Mouse (Mus musculus) CH12.LX (cell line): ENCODE results near the gene Atp5f1. TPM values are rescaled to one million over a fixed set of nuclear protein-coding genes. Genes with fewer than 3 reads are reported as not detected.
A peak's percentile ranks its signal among the peaks of the same experiment; 100 is the strongest.

Experiments
- DNase-seq: peaks from one replicate; pipeline ENCODE4 v3.0.0-alpha.2; 2013; ENCODE audit errors: extremely low read depth
- H3K27ac ChIP-seq: 2 replicates; pipeline ENCODE4 v1.5.1; 2012; ENCODE audit warnings: low read depth, mild to moderate bottlenecking, control low read depth, moderate library complexity; ENCODE audit not compliant: insufficient read depth
- H3K27me3 ChIP-seq: replicated peaks from 2 replicates; pipeline ENCODE3; 2012; ENCODE audit warnings: inconsistent platforms
- H3K36me3 ChIP-seq, 2 experiments: replicated peaks in 1 of 2; 2 replicates each; pipeline versions ENCODE3 to v1.6.1; 2012; ENCODE audit warnings: inconsistent platforms in 1 of 2, low read length in 1 of 2, mild to moderate bottlenecking in 1 of 2, mixed read lengths in 1 of 2, moderate library complexity in 1 of 2; ENCODE audit not compliant: control insufficient read depth in 1 of 2, insufficient read depth in 1 of 2
- H3K4me1 ChIP-seq, 2 experiments: 2 replicates each; pipeline ENCODE4 v1.6.1; 2012; ENCODE audit warnings: inconsistent platforms in 1 of 2, moderate library complexity in 1 of 2; ENCODE audit not compliant: insufficient read depth in 2 of 2, control insufficient read depth in 1 of 2
- H3K4me2 ChIP-seq: 2 replicates; pipeline ENCODE4 v1.6.1; 2012; ENCODE audit warnings: low read depth, mild to moderate bottlenecking, control low read depth; ENCODE audit not compliant: poor library complexity, insufficient read depth, severe bottlenecking
- H3K4me3 ChIP-seq, 3 experiments: fragments of 150-350 bp in 1 of 3; sonication (generic) in 1 of 3; replicated peaks in 1 of 3; 2 replicates each; pipeline versions ENCODE3 to v1.5.1; 2011 to 2012; ENCODE audit warnings: low read depth in 2 of 3, low read length in 2 of 3, mild to moderate bottlenecking in 2 of 3, moderate library complexity in 2 of 3, control low read depth in 1 of 3, improper control_type of control experiment in 1 of 3, inconsistent platforms in 1 of 3, mixed read lengths in 1 of 3; ENCODE audit not compliant: poor library complexity in 1 of 3
- H3K79me2 ChIP-seq: replicated peaks from 2 replicates; pipeline ENCODE4 v1.6.1; 2012; ENCODE audit warnings: mild to moderate bottlenecking, moderate library complexity; ENCODE audit not compliant: control insufficient read depth, poor library complexity, insufficient read depth, severe bottlenecking; ENCODE audit errors: extremely low read depth
- H3K9ac ChIP-seq: 2 replicates; pipeline ENCODE4 v1.6.1; 2012; ENCODE audit warnings: low read depth, mild to moderate bottlenecking, control low read depth, moderate library complexity; ENCODE audit not compliant: insufficient read depth
- H3K9me3 ChIP-seq: replicated peaks from 2 replicates; pipeline ENCODE3; 2012; ENCODE audit warnings: low read length, inconsistent platforms, mixed read lengths
- CTCF ChIP-seq, 2 experiments: IDR thresholded peaks in 1 of 2; conservative IDR thresholded peaks in 1 of 2; 2 replicates each; pipeline ENCODE4 v1.5.1; 2011 to 2012; ENCODE audit warnings: low read depth in 2 of 2, low read length in 2 of 2, improper control_type of control experiment in 1 of 2, inconsistent platforms in 1 of 2, mild to moderate bottlenecking in 1 of 2, moderate library complexity in 1 of 2
- E2F4 ChIP-seq: IDR thresholded peaks from 2 replicates; pipeline ENCODE4 v1.6.1; 2011; ENCODE audit warnings: low read depth, low read length, improper control_type of control experiment; ENCODE audit not compliant: insufficient replicate concordance
- ELF1 ChIP-seq: IDR thresholded peaks from 2 replicates; pipeline ENCODE4 v1.6.1; 2014; ENCODE audit warnings: low read depth, mild to moderate bottlenecking, inconsistent platforms, low read length, improper control_type of control experiment
- EP300 ChIP-seq: IDR thresholded peaks from 2 replicates; pipeline ENCODE4 v1.6.1; 2011; ENCODE audit warnings: low read length, improper control_type of control experiment
- ETS1 ChIP-seq: conservative IDR thresholded peaks from 2 replicates; pipeline ENCODE4 v1.6.1; 2012; ENCODE audit warnings: low read depth, mild to moderate bottlenecking, inconsistent platforms, low read length, improper control_type of control experiment, moderate library complexity
- GABPA ChIP-seq: IDR thresholded peaks from 2 replicates; pipeline ENCODE4 v1.6.1; 2012; ENCODE audit warnings: low read depth, low read length, improper control_type of control experiment, inconsistent platforms; ENCODE audit not compliant: insufficient replicate concordance
- JUN ChIP-seq: IDR thresholded peaks from 2 replicates; pipeline ENCODE4 v1.6.1; 2011; ENCODE audit warnings: low read depth, mild to moderate bottlenecking, low read length, improper control_type of control experiment, moderate library complexity; ENCODE audit not compliant: insufficient read depth
- JUND ChIP-seq: conservative IDR thresholded peaks from 2 replicates; pipeline ENCODE4 v1.6.1; 2011; ENCODE audit warnings: low read depth, low read length, improper control_type of control experiment
- MAZ ChIP-seq: IDR thresholded peaks from 2 replicates; pipeline ENCODE4 v1.6.1; 2012; ENCODE audit warnings: low read depth, mild to moderate bottlenecking, inconsistent platforms, low read length, improper control_type of control experiment, moderate library complexity
- MEF2A ChIP-seq: IDR thresholded peaks from 2 replicates; pipeline ENCODE4 v1.6.1; 2014; ENCODE audit warnings: low read depth, mild to moderate bottlenecking, inconsistent platforms, low read length, improper control_type of control experiment, borderline replicate concordance
- MXI1 ChIP-seq: IDR thresholded peaks from 2 replicates; pipeline ENCODE4 v1.6.1; 2011; ENCODE audit warnings: mild to moderate bottlenecking, low read depth, low read length, improper control_type of control experiment
- MYC ChIP-seq: IDR thresholded peaks from 2 replicates; pipeline ENCODE4 v1.6.1; 2011; ENCODE audit warnings: low read depth, mild to moderate bottlenecking, improper control_type of control experiment, low read length
- NRF1 ChIP-seq: IDR thresholded peaks from 2 replicates; pipeline ENCODE4 v1.6.1; 2014; ENCODE audit warnings: low read depth, mild to moderate bottlenecking, inconsistent platforms, low read length, improper control_type of control experiment, moderate library complexity
- PAX5 ChIP-seq: IDR thresholded peaks from 2 replicates; pipeline ENCODE4 v1.6.1; 2012; ENCODE audit warnings: low read length, inconsistent platforms, mixed read lengths
- POLR2A ChIP-seq: IDR thresholded peaks from 2 replicates; pipeline ENCODE4 v1.6.1; 2011; ENCODE audit warnings: low read depth, mild to moderate bottlenecking, improper control_type of control experiment, low read length
- RAD21 ChIP-seq: IDR thresholded peaks from 2 replicates; pipeline ENCODE4 v1.6.1; 2011; ENCODE audit warnings: low read depth, mild to moderate bottlenecking, low read length, improper control_type of control experiment, moderate library complexity
- SMC3 ChIP-seq: IDR thresholded peaks from 2 replicates; pipeline ENCODE4 v1.6.1; 2011; ENCODE audit warnings: low read depth, low read length, improper control_type of control experiment
- UBTF ChIP-seq: IDR thresholded peaks from 2 replicates; pipeline ENCODE4 v1.6.1; 2012; ENCODE audit warnings: low read depth, mild to moderate bottlenecking, inconsistent platforms, low read length, improper control_type of control experiment, moderate library complexity
- USF1 ChIP-seq: IDR thresholded peaks from 2 replicates; pipeline ENCODE4 v1.6.1; 2014; ENCODE audit warnings: low read depth, mild to moderate bottlenecking, inconsistent platforms, low read length, improper control_type of control experiment
- USF2 ChIP-seq: conservative IDR thresholded peaks from 2 replicates; pipeline ENCODE4 v1.6.1; 2011; ENCODE audit warnings: low read depth, low read length, improper control_type of control experiment
- ZC3H11A ChIP-seq: IDR thresholded peaks from 2 replicates; pipeline ENCODE4 v1.6.1; 2012; ENCODE audit warnings: low read depth, mild to moderate bottlenecking, inconsistent platforms, low read length, improper control_type of control experiment
- ZKSCAN1 ChIP-seq: IDR thresholded peaks from 2 replicates; pipeline ENCODE4 v1.6.1; 2012; ENCODE audit warnings: low read depth, inconsistent platforms, low read length, improper control_type of control experiment, borderline replicate concordance
- ZMIZ1 ChIP-seq: IDR thresholded peaks from 2 replicates; pipeline ENCODE4 v1.6.1; 2012; ENCODE audit warnings: low read depth, mild to moderate bottlenecking, inconsistent platforms, low read length, improper control_type of control experiment
- ZNF384 ChIP-seq: IDR thresholded peaks from 2 replicates; pipeline ENCODE4 v1.6.1; 2012; ENCODE audit warnings: low read depth, low read length, improper control_type of control experiment, inconsistent platforms
- dilution Hi-C: fragments of 300-500 bp; cut with MboI; formaldehyde crosslinking; loops from 2 replicates; pipeline ENCODE4 v1.14.3; 2020; ENCODE audit warnings: low sequenced_read_pairs; ENCODE audit not compliant: extremely low pct_unique_long_range_greater_than_20kb, extremely low pct_ligation_motif_present
- in situ Hi-C: fragments of 300-500 bp; cut with MboI; formaldehyde crosslinking; loops from 3 replicates; pipeline ENCODE4 v1.14.3; 2019; ENCODE audit warnings: low sequenced_read_pairs, low pct_ligation_motif_present, low pct_unique_long_range_greater_than_20kb, mixed read lengths
- polyA plus RNA-seq: library from polyadenylated mRNA; unstranded; fragments of >175 nt; gene quantifications from 2 replicates; pipeline ENCODE4 v1.2.1, GENCODE M21; 2012; ENCODE audit warnings: low read depth; ENCODE audit not compliant: insufficient read length
- total RNA-seq, 2 experiments: library from RNA; depleted of rRNA; stranded (reverse); fragments of 300-350 nt in 1 of 2; fragments of >200 nt in 1 of 2; gene quantifications; 2 replicates each; pipeline ENCODE4 v1.2.3; 2012 to 2014

Atp5f1 gene
- total and polyA plus RNA-seq, 3 experiments = 317 to 676 (median 494) TPM

DNA sequence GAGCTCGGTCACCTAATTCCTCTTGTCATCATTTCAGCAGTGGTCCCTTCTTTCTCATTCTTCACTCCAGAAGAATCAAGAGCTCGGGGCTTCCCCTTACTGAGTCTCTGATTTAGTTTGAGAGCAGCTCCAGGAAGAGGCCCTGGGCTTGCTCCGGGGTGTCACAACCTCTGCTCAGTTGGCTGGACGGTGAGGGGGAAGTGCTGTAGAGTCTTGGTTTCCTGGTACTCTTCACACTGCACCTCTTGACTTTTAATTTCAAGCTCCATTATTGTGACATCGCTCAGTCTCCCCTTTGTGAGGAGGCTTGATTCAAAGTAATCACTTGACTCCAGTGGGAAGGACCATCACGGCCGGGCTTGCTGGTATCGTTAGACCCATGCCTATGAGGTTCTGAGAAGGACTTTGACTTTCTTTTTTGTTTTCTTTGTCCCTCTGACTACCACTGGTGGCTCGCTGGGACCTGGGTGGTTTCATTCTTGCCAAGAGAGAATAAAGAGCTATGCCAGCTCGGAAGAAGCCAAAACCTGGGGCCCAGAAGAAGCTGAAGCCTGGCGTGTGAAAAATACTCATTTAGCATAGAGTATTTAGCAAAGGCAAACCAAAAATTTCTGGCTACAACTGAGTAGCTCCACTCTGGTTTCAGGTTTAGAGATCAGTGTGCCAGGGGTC, 49.2 kb downstream of the Atp5f1 start (continued):
- TF ChIP-seq UBTF (no peak), POLR2A (peak; percentile 70), JUND (peak; percentile 42; the same call in 1 of the 2 replicates), E2F4 (no peak), JUN (no peak), MXI1 (no peak), ETS1 (peak; percentile 67), SMC3 (no peak), ZNF384 (no peak), MEF2A (peak; percentile 78; the same call in 1 of the 2 replicates), CTCF (conservative IDR thresholded peaks at IDR 0.05 in 1 of 2, IDR thresholded peaks at IDR 0.05 in 1 of 2; ENCODE audit: low read depth in 2 of 2, low read length in 2 of 2) (no peak), GABPA (no peak), NRF1 (no peak; the same call in 1 of the 2 replicates), ZMIZ1 (0 out of 2 replicates have a peak, but pooled peaks have one; percentile 10)

DNA sequence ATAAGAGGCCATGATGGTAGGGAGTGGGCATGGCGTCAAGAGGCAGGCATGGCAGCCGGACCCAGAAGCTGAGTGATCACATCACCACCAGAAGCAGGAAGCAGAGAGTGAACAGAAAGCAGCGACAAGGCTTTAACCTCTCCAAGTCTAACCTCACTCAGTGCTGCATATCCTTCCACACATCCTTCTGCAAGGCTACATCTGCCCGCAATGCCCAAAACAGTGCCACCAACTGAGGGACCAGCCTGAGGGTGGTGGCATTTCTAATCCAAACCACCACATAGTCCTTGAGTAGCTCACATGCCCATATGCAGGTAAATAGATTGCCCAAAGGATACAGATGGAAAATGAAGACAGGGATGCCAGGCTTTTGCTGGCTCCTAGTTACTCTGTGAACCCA, 50.9 kb downstream of the Atp5f1 start:
- Histone ChIP-seq H3K4me3 (no peak overlapping the region), H3K4me1 (peaks cover 18 to 63% of the 10 kb centered on the region in 2 experiments), H3K27me3 (no peaks in the 10 kb centered on the region), H3K9me3 (no peaks in the 10 kb centered on the region), H3K4me2 (no peak overlapping the region), H3K36me3 (peaks cover 0 to 2% of the 10 kb centered on the region in 2 experiments), H3K9ac (no peak overlapping the region), H3K27ac (no peak overlapping the region), H3K79me2 (no peaks in the 10 kb centered on the region)
- dilution Hi-C loops (loop anchor here (25.0 kb wide), 1 partner anchor 222 kb away; the partner anchor contains the start of gene Ddx20), in situ Hi-C loops (no loop called here)
- no peak for TF ChIP-seq ELF1
- TF ChIP-seq USF1 = no peak
- no peak for TF ChIP-seq ZC3H11A
- no peak for TF ChIP-seq PAX5
- TF ChIP-seq USF2 = no peak
- TF ChIP-seq GABPA = no peak
- TF ChIP-seq UBTF = no peak
- no peak for TF ChIP-seq POLR2A
- TF ChIP-seq ETS1 = no peak
- no peak for TF ChIP-seq MEF2A
- no peak for TF ChIP-seq EP300
- TF ChIP-seq MYC = no peak
- TF ChIP-seq RAD21 = no peak
- no peak for TF ChIP-seq ZKSCAN1
- TF ChIP-seq MAZ = no peak
- DNase-seq = no peak
